Mouse (Mus musculus): ENCODE measurements around the gene Slc1a7. TPM values are rescaled to one million over a fixed set of nuclear protein-coding genes. Genes with fewer than 3 reads are reported as not detected.

Slc1a7 gene
- polyA plus RNA-seq, 1 experiment from 2014 or later, result 0.15 TPM

DNA sequence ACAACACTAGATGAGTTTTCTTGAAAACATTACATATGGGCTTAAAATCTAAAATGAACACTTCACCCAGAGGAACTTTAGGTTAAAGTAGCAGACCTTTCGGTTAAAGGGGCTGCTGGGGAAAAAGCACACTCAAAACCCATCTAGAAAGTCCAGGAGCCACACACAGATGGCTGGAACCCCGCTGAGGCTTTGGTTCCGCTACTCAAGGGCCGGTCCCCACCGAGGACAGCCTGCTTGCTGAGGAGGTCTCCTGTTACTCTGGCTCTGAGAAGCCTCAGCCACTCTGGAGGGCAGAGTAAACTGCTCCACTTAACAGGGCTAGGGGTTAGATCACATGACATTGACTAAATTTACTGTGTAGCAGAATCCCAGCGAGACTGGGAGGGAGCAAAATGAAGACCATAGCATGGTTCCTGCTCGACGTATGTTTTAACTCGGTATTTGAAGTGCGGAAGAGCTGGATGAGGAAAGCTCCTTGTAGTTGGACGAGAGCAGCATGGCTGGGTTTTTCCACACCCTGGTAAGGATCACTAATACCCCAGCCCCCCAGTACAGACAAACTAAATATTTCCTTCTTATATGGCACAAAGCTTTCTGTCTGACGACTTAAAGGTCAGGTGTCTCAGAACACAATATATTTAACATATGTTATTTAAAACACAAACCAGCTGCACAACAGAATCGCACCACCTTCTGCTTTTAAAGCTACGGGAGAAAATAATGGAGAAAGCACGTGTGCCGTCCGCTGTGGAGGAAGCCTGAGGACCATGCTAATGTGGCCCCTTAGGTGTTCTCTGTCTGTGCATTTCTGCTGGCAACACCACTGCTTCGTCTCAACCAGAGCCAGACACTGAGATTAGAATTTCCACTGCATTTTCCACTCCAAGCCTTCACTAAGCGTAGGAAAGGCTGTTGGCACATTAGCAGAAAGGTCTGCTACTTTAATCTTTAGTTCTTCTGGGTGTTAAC is 77.3 kb downstream of the Slc1a7 start:
- peaks cover 16% of the 10 kb centered on the region for H3K36me3 ChIP-seq
- no peak overlapping the region for H3K4me3 ChIP-seq (replicated peaks)
- no peak overlapping the region for H3K9ac ChIP-seq
- no peak overlapping the region for H3K4me2 ChIP-seq (replicated peaks)
- no peaks in the 10 kb centered on the region for H3K4me1 ChIP-seq (replicated peaks)
- H3K27me3 ChIP-seq (replicated peaks), result no peaks in the 10 kb centered on the region
- 74% methylated on average over 19 of the region's 19 CpGs for WGBS
- H3K9me3 ChIP-seq, result no peaks in the 10 kb centered on the region
- no peak overlapping the region for H3K27ac ChIP-seq
- no peak for ATAC-seq

DNA sequence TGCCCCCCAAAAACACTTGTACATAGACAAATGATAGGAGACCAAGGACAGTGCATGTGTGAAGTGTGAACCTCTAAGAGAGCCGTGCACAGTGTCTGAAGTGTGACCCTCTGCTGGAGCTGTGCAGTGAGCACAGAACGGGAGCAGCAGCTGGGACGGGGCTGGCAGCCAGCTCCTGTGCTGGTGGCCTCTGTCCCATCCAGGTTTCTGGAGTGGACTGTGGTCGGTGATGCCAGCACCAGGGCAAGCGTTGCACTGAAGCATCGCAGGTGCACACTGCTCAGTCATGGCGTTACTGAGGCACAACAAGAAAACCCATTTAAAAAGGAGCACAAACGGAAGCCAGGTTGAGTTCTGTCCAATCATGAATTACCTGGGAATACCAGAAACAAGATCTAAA is 78.0 kb downstream of the Slc1a7 start:
- peaks cover 16% of the 10 kb centered on the region for H3K36me3 ChIP-seq
- H3K27me3 ChIP-seq (replicated peaks), result no peaks in the 10 kb centered on the region
- no peak overlapping the region for H3K9ac ChIP-seq
- H3K4me1 ChIP-seq (replicated peaks), result no peaks in the 10 kb centered on the region
- no peak overlapping the region for H3K4me3 ChIP-seq (replicated peaks)
- no peaks in the 10 kb centered on the region for H3K9me3 ChIP-seq
- ATAC-seq, result no peak
- no peak overlapping the region for H3K4me2 ChIP-seq (replicated peaks)
- no peak overlapping the region for H3K27ac ChIP-seq
- 88% methylated on average over 8 of the region's 8 CpGs for WGBS

DNA sequence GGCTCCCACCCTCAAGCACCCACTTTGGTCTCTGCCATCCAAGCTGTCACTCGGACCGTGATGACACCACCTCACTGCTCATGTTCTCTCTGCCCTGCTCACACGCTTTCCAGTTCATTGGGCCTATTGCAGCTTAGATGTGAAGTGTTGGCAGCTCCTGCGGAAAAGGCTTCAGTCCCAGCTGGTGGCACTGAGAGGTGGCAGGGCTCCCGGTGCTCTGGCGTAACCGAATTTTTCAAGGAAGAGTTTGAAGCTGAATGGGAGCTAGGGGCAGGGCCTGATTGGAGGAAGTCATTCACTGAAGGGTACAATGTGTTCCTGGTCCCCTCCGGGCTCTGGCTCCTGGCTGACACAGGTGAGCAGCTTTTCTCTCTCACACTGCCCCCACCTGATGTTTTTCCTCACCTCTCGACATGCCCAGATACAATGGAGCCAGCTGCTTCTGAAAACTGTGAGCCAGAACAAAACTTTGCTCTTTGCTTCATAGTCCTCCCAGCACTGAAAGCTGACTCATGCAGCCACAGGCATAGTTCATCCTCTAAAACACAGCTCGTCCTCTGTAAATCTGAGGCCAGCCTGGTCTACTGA is 83.6 kb downstream of the Slc1a7 start:
- Histone ChIP-seq H3K9me3 (no peaks in the 10 kb centered on the region), H3K4me1 (replicated peaks) (no peaks in the 10 kb centered on the region), H3K4me3 (replicated peaks) (no peak overlapping the region), H3K4me2 (replicated peaks) (no peak overlapping the region), H3K9ac (no peak overlapping the region), H3K27ac (no peak overlapping the region), H3K36me3 (peaks cover 25% of the 10 kb centered on the region), H3K27me3 (replicated peaks) (no peaks in the 10 kb centered on the region)
- ATAC-seq, result no peak
- 87% methylated on average over 10 of the region's 10 CpGs for WGBS

DNA sequence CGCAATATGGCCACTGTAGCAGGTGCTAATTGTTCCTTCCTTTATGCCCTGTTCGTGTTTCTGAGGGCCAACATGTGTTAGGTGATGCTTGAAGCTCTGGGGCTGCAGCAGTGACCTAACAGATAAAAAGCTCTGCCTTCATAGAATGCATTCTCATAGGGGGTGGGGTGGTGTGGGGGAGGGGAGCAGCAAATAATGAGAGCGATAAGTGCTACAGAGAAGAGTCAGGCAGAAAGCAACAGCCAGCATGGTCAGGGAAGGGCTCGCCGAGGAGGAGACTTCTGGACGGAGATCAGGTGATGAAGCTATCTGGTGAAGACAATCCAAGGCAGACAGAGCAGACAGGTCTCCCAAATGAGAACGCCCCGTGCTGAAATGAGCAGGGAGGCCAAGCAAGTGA is 84.5 kb downstream of the Slc1a7 start:
- Histone ChIP-seq H3K27ac (no peak overlapping the region), H3K9me3 (no peaks in the 10 kb centered on the region), H3K27me3 (replicated peaks) (no peaks in the 10 kb centered on the region), H3K9ac (no peak overlapping the region), H3K4me3 (replicated peaks) (no peak overlapping the region), H3K36me3 (peaks cover 23% of the 10 kb centered on the region), H3K4me2 (replicated peaks) (no peak overlapping the region), H3K4me1 (replicated peaks) (no peaks in the 10 kb centered on the region)
- no peak for ATAC-seq
- 74% methylated on average over 8 of the region's 8 CpGs for WGBS

DNA sequence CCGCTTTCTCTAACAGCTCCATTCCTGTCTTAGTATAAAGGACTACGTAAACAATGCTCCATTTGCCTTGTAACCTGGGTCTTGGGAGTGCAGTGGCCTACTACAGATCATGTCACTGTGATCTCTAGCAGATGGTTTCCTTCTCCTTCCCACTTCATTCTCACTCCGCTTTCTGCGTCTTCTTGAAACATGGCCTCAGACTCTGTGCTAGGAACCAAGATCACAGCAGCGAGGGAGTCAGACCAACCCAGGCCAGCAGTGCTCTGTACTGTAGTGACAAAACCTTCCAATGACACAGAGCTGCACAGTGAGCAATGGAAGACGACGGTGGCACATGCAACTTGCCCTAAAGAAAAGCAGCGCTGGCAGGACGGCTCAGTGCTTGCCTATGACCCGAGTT is 87.7 kb downstream of the Slc1a7 start:
- Histone ChIP-seq H3K9me3 (no peaks in the 10 kb centered on the region), H3K9ac (no peak overlapping the region), H3K36me3 (peaks cover 25% of the 10 kb centered on the region), H3K4me1 (replicated peaks) (no peaks in the 10 kb centered on the region), H3K27ac (no peak overlapping the region), H3K4me3 (replicated peaks) (no peak overlapping the region), H3K4me2 (replicated peaks) (no peak overlapping the region), H3K27me3 (replicated peaks) (no peaks in the 10 kb centered on the region)
- no peak for ATAC-seq
- WGBS, result 84% methylated on average over 10 of the region's 10 CpGs

DNA sequence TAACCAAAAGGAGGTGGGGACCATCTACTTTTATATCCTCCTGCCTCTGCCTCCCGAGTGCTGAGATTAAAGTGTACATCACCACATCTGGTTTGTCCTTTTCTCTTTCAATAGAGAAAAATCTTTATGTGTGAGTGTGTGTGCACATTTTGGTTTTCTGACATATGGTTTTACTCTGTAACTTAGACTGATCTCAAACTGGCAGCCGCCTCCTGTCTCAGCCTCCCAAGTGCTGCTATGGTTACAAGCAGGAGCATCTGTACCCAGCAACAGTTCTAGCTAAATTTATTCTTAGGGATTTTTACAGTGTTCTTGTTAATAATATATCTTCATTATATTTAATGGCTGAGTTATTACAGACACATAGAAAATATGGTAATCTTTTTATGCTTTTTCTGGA is 89.1 kb downstream of the Slc1a7 start:
- H3K36me3 ChIP-seq, result peaks cover 21% of the 10 kb centered on the region
- H3K4me1 ChIP-seq (replicated peaks), result no peaks in the 10 kb centered on the region
- H3K4me2 ChIP-seq (replicated peaks), result no peak overlapping the region
- 90% methylated on average over 2 of the region's 2 CpGs for WGBS
- ATAC-seq, result no peak
- H3K9ac ChIP-seq, result no peak overlapping the region
- H3K9me3 ChIP-seq, result no peaks in the 10 kb centered on the region
- H3K27me3 ChIP-seq (replicated peaks), result no peaks in the 10 kb centered on the region
- no peak overlapping the region for H3K27ac ChIP-seq
- H3K4me3 ChIP-seq (replicated peaks), result no peak overlapping the region

DNA sequence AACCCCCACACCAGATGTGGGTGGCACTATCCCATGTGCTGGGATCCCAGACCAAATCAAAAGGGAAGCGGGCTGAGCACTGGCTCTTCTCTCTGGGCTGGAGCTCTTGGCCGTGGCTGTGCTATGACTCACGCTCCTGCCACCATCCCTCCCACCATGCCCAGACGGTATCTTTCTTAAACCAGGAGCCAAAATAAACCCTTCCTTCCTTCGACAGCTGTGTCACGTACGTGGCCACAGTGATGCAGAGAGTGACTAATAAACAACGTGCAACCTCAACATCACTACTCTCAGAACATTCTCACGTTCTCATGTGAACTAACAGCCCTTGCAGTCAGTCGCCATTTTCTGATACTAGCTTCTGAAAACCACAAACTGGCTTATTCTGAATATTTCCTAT is 90.0 kb downstream of the Slc1a7 start:
- no peak overlapping the region for H3K4me3 ChIP-seq (replicated peaks)
- 71% methylated on average over 10 of the region's 10 CpGs for WGBS
- no peak overlapping the region for H3K4me2 ChIP-seq (replicated peaks)
- H3K36me3 ChIP-seq, result peaks cover 25% of the 10 kb centered on the region
- no peak overlapping the region for H3K27ac ChIP-seq
- H3K27me3 ChIP-seq (replicated peaks), result no peaks in the 10 kb centered on the region
- no peaks in the 10 kb centered on the region for H3K4me1 ChIP-seq (replicated peaks)
- no peak overlapping the region for H3K9ac ChIP-seq
- ATAC-seq, result no peak
- H3K9me3 ChIP-seq, result no peaks in the 10 kb centered on the region

DNA sequence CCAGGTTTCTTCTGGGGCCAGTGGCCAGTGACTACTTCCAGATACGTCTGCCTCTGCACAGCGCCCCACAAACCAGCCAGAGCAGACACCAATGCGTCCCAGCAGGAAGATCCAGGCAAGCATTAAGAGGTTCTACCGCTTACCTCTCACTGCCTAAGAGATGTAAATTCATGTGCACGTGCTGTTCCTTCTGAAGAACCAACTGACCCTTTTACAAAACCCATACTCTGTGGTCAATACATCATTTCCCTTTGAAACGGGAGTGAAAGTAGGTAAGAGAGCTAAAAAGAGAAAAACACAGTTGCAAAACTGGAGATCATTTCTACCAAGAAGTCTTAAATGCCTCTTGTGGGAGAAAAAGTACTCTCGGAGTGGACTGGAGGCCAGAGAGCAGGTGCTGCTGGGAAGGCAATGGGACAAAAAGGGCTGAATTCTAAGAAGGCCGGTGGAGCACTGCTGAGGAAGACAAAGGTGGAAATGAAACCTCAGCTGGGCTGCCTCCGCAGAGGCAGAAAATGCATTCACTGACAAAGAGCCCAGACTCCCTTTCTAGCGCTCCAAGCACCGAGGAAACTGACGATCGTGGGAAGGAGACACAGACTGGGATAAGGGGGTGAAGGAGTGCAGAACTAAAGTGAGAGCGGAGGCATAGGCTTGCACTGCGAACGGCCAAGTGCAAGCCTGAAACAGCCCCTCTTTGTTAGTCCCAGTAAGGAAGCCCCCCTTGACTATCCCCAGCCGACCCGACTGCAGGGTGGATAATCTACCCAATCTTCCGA is 91.7 kb downstream of the Slc1a7 start:
- H3K9ac ChIP-seq, result no peak overlapping the region

DNA sequence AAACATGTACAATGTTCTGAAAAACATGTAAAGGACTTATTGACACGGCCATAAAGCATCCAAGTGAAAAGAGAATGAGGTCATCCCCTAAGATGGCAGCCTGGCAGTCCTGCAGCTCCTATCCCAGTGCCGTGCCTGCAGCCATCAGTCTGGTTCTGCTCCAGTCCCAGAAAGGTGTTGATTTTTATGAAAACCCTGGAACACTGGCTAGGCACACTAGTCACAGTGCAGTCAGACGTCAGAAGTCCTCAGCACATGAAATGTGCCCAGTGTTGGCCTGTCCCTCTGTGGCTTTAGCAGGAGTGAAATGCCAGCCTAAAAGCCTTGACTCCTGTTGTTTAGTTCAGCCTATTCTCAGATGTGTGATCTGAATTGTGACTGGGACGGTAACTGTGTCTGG is 92.6 kb downstream of the Slc1a7 start:
- Histone ChIP-seq H3K9me3 (no peaks in the 10 kb centered on the region), H3K9ac (no peak overlapping the region), H3K27ac (no peak overlapping the region), H3K4me3 (replicated peaks) (no peak overlapping the region), H3K4me1 (replicated peaks) (no peaks in the 10 kb centered on the region), H3K27me3 (replicated peaks) (no peaks in the 10 kb centered on the region), H3K36me3 (peaks cover 19% of the 10 kb centered on the region), H3K4me2 (replicated peaks) (no peak overlapping the region)
- no peak for ATAC-seq
- WGBS, result 88% methylated on average over 4 of the region's 4 CpGs

More for the DNA sequence above, 91.7 kb downstream of the Slc1a7 start:
- WGBS, result 79% methylated on average over 19 of the region's 19 CpGs
- H3K9me3 ChIP-seq, result no peaks in the 10 kb centered on the region
- H3K36me3 ChIP-seq, result peaks cover 22% of the 10 kb centered on the region
- H3K27ac ChIP-seq, result no peak overlapping the region
- ATAC-seq, result no peak
- no peak overlapping the region for H3K4me2 ChIP-seq (replicated peaks)
- no peaks in the 10 kb centered on the region for H3K4me1 ChIP-seq (replicated peaks)
- no peak overlapping the region for H3K4me3 ChIP-seq (replicated peaks)
- no peaks in the 10 kb centered on the region for H3K27me3 ChIP-seq (replicated peaks)

DNA sequence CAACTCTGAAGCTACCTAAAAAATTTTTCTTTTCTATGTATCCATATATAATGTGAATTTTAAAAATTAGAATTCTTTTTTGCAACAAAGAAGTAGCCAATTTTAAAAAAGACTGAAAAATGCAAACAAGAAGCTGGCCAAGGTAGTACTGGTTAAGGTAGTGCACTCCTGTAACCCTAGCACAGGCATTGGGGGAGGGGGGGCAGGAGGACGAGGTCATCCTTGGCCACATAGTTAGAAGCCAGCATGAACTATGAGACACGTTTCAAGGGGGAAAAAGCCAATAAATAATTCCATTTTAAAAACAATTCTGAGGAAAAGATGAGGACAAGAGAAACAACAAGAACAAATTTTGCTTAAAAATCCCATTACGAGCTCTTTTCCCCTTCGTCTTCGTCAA is 94.4 kb downstream of the Slc1a7 start:
- no peak for ATAC-seq
- 95% methylated on average over 5 of the region's 5 CpGs for WGBS
- Histone ChIP-seq H3K27me3 (replicated peaks) (no peaks in the 10 kb centered on the region), H3K36me3 (peaks cover 17% of the 10 kb centered on the region), H3K9ac (no peak overlapping the region), H3K27ac (no peak overlapping the region), H3K4me3 (replicated peaks) (no peak overlapping the region), H3K4me1 (replicated peaks) (no peaks in the 10 kb centered on the region), H3K4me2 (replicated peaks) (no peak overlapping the region), H3K9me3 (no peaks in the 10 kb centered on the region)
